Mouse (Mus musculus): ENCODE results near the gene Olfr125.

The Olfr125 gene

GRCm38 (mm10) chr17:37832649-37833048, at the start of gene Olfr125:
Olfr125 (plus strand) TSS chr17:37832949.
- DNase-seq (ENCODE audit: low spot score), result no peak

- no peak for DNase-seq (ENCODE audit: low spot score)
Measured at GRCm38 (mm10) chr17:37793229-37793628, 39.5 kb upstream of the Olfr125 start, which contains the start of gene Olfr123. Olfr123 (plus strand) TSS chr17:37793529.

GRCm38 (mm10) chr17:37799588-37799987, 33.2 kb upstream of the Olfr125 start, which contains the start of gene Olfr124:
Olfr124 (plus strand) TSS chr17:37799888.
- DNase-seq (ENCODE audit: low spot score), result no peak

GRCm38 (mm10) chr17:37847183-37847582, 14.4 kb downstream of the Olfr125 start, which contains the start of gene Olfr126:
Olfr126 (plus strand) TSS chr17:37847483.
- DNase-seq (ENCODE audit: low spot score), result no peak

- DNase-seq (ENCODE audit: low spot score), result no peak
Measured at GRCm38 (mm10) chr17:37863901-37864300, 31.2 kb downstream of the Olfr125 start.

GRCm38 (mm10) chr17:37869676-37870205, 37.0 kb downstream of the Olfr125 start:
- DNase-seq (ENCODE audit: low spot score), result no peak

GRCm38 (mm10) chr17:37873830-37874229, 41.1 kb downstream of the Olfr125 start:
- no peak for DNase-seq (ENCODE audit: low spot score)

Data from left cerebral cortex, adult 11 months (tissue).